Mouse (Mus musculus): ENCODE results near the gene Tfip11. TPM values are rescaled to one million over a fixed set of nuclear protein-coding genes. Genes with fewer than 3 reads are reported as not detected.

Tfip11 gene
- polyA plus RNA-seq, 1 experiment, result 39.4 TPM

DNA sequence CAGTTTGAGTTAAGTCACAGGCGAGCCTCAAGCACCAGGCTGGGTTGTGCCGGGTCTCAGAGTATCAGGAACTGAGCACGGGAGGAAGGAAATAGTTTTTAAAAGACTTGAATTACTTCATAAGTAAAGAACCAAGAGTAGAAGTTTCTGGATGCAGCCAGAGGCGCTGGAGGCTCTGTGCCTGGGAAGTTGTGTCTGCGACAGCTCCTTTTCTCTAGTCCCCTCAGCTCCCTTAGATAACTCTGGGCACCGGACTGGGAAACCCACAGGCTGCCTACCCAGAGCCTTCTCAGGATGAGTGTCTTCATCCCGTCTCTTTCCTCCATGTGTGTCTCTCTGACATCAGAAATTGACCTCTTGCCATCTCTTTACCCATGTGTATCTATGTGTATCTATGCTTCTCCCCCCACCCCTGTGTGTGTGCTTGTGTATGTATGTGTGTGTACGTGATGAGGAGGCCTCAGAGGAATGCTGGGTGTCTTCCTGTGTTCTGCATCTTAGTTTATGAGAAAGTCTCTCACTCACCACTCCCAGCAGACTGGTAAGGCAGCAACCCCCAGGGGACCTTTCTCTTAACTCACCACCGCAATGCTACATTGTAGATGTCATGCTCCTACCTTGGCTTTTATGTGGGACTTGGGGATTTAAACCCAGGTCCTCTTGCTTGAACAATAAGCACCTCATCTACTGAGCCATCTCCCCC lies 43.2 kb upstream of the Tfip11 start:
- Histone ChIP-seq H3K27ac (ENCODE audit: insufficient read depth, low read length) (no peak overlapping the region), H3K4me3 (ENCODE audit: insufficient read depth, low read length) (no peak overlapping the region), H3K4me1 (ENCODE audit: control insufficient read depth, insufficient read depth, low read length) (peaks cover 7% of the 10 kb centered on the region)
- TF ChIP-seq POLR2A (IDR thresholded peaks at IDR 0.05; ENCODE audit: extremely low read depth, insufficient read depth, low read length) (no peak), CTCF (IDR thresholded peaks at IDR 0.05; ENCODE audit: extremely low read depth, insufficient read depth, low read length) (no peak)

GRCm38 (mm10) chr5:112283543-112284202 lies 42.5 kb upstream of the Tfip11 start:
- no peak overlapping the region for H3K27ac ChIP-seq (ENCODE audit: insufficient read depth, low read length)
- no peak overlapping the region for H3K4me3 ChIP-seq (ENCODE audit: insufficient read depth, low read length)
- TF ChIP-seq POLR2A (IDR thresholded peaks at IDR 0.05; ENCODE audit: extremely low read depth, insufficient read depth, low read length) (no peak), CTCF (IDR thresholded peaks at IDR 0.05; ENCODE audit: extremely low read depth, insufficient read depth, low read length) (no peak)
- peaks cover 5% of the 10 kb centered on the region for H3K4me1 ChIP-seq (ENCODE audit: control insufficient read depth, insufficient read depth, low read length)

DNA sequence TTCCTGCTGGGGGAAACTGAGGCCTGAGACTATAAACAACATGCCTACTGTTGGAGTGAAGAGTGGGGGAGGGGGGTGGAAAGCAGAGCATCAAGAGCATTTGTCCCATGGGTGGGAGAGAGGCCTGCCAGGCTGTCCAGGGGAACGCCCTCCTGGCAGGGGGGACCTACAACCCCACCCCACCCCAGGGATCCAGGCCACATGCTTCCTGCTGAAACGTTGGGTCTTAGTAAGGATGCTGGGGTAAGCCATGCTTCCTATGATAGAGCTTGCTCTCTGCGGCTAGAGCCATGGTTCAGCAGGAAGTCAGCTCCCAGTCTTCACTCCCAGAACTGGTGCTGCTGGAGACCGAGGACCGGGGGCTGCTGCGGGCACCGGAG lies 42.0 kb upstream of the Tfip11 start:
- no peak overlapping the region for H3K4me3 ChIP-seq (ENCODE audit: insufficient read depth, low read length)
- TF ChIP-seq POLR2A (IDR thresholded peaks at IDR 0.05; ENCODE audit: extremely low read depth, insufficient read depth, low read length) (no peak), CTCF (IDR thresholded peaks at IDR 0.05; ENCODE audit: extremely low read depth, insufficient read depth, low read length) (no peak)
- no peak overlapping the region for H3K27ac ChIP-seq (ENCODE audit: insufficient read depth, low read length)
- H3K4me1 ChIP-seq (ENCODE audit: control insufficient read depth, insufficient read depth, low read length), result peaks cover 5% of the 10 kb centered on the region

DNA sequence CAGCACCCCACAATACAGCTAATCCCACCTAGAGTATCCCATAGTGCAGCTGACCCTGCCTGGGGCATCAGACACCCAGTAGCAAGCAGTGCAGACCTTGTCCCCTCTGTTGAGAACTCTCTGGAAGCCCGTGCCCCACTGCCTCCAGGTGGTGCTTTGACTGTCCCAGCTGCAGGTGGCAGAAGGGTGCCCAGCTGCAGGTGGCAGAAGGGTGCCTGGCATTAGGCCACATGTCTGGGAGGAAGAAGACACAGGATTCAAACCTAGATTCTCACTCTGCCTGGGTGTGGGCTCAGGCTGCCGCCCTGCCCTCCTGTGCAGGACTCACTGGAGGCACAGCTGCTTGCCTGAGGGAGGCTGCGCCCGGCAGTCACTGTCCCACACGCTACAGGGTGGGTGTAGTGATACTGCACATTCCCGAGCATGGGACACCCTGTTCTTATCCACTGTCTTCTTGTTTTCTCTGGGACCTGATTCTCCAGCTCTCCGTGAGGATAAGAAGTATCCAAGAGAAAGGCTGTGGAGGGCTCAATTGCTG lies 40.5 kb upstream of the Tfip11 start:
- Histone ChIP-seq H3K27ac (ENCODE audit: insufficient read depth, low read length) (no peak overlapping the region), H3K4me1 (ENCODE audit: control insufficient read depth, insufficient read depth, low read length) (peaks cover 4% of the 10 kb centered on the region), H3K4me3 (ENCODE audit: insufficient read depth, low read length) (no peak overlapping the region)
- TF ChIP-seq POLR2A (IDR thresholded peaks at IDR 0.05; ENCODE audit: extremely low read depth, insufficient read depth, low read length) (no peak), CTCF (IDR thresholded peaks at IDR 0.05; ENCODE audit: extremely low read depth, insufficient read depth, low read length) (no peak)

GRCm38 (mm10) chr5:112286608-112286983 lies 39.6 kb upstream of the Tfip11 start:
- Histone ChIP-seq H3K27ac (ENCODE audit: insufficient read depth, low read length) (no peak overlapping the region), H3K4me3 (ENCODE audit: insufficient read depth, low read length) (no peak overlapping the region), H3K4me1 (ENCODE audit: control insufficient read depth, insufficient read depth, low read length) (peaks cover 4% of the 10 kb centered on the region)
- TF ChIP-seq POLR2A (IDR thresholded peaks at IDR 0.05; ENCODE audit: extremely low read depth, insufficient read depth, low read length) (no peak), CTCF (IDR thresholded peaks at IDR 0.05; ENCODE audit: extremely low read depth, insufficient read depth, low read length) (no peak)

DNA sequence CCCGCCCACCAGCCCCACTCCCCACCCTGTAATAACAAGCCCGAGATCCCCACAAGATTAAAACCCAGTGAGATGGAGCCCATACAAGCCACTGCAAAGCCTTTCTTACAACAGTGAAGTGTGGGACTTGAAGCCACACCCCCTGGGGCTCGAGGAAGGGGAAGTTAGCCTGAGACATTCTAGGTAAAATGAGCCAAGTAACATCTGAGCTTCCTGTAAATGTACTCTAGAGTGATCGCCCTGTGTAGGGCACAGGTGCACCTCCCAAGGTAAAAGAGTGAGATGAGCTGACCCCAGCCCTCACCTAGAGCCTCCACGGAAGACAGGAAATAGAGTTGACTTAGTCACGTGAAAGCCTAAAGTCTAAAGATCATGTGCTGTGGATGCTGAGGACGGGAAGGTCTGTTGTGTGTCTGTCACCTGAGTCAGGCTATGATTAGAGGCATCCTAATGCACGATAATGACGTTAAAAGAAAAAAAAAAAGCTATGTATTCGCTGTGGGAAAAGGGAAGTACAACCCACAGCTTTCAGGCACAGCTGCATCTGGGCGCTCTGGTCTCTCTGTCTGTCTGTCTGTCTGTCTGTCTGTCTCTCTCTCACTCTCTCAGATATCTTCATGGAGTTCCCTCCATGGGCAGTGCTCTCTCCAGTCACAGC lies 39.0 kb upstream of the Tfip11 start:
- H3K27ac ChIP-seq (ENCODE audit: insufficient read depth, low read length), result 0 out of 2 replicates have a peak overlapping the region, but pooled peaks have one; percentile 52
- TF ChIP-seq CTCF (IDR thresholded peaks at IDR 0.05; ENCODE audit: extremely low read depth, insufficient read depth, low read length) (no peak), POLR2A (IDR thresholded peaks at IDR 0.05; ENCODE audit: extremely low read depth, insufficient read depth, low read length) (no peak)
- H3K4me1 ChIP-seq (ENCODE audit: control insufficient read depth, insufficient read depth, low read length), result peaks cover 4% of the 10 kb centered on the region
- no peak overlapping the region for H3K4me3 ChIP-seq (ENCODE audit: insufficient read depth, low read length)

GRCm38 (mm10) chr5:112287652-112288051 lies 38.5 kb upstream of the Tfip11 start:
- H3K4me1 ChIP-seq (ENCODE audit: control insufficient read depth, insufficient read depth, low read length), result peaks cover 6% of the 10 kb centered on the region
- H3K4me3 ChIP-seq (ENCODE audit: insufficient read depth, low read length), result no peak overlapping the region
- TF ChIP-seq POLR2A (IDR thresholded peaks at IDR 0.05; ENCODE audit: extremely low read depth, insufficient read depth, low read length) (no peak), CTCF (IDR thresholded peaks at IDR 0.05; ENCODE audit: extremely low read depth, insufficient read depth, low read length) (no peak)
- no peak overlapping the region for H3K27ac ChIP-seq (ENCODE audit: insufficient read depth, low read length)

GRCm38 (mm10) chr5:112288193-112289141 lies 37.7 kb upstream of the Tfip11 start:
- peaks cover 6% of the 10 kb centered on the region for H3K4me1 ChIP-seq (ENCODE audit: control insufficient read depth, insufficient read depth, low read length)
- no peak overlapping the region for H3K4me3 ChIP-seq (ENCODE audit: insufficient read depth, low read length)
- no peak for TF ChIP-seq CTCF (IDR thresholded peaks at IDR 0.05; ENCODE audit: extremely low read depth, insufficient read depth, low read length)
- no peak for TF ChIP-seq POLR2A (IDR thresholded peaks at IDR 0.05; ENCODE audit: extremely low read depth, insufficient read depth, low read length)
- 0 out of 2 replicates have a peak overlapping the region, but pooled peaks have one; percentile 10 for H3K27ac ChIP-seq (ENCODE audit: insufficient read depth, low read length)

- Histone ChIP-seq H3K4me3 (ENCODE audit: insufficient read depth, low read length) (no peak overlapping the region), H3K4me1 (ENCODE audit: control insufficient read depth, insufficient read depth, low read length) (peaks cover 6% of the 10 kb centered on the region), H3K27ac (ENCODE audit: insufficient read depth, low read length) (no peak overlapping the region)
- TF ChIP-seq CTCF (IDR thresholded peaks at IDR 0.05; ENCODE audit: extremely low read depth, insufficient read depth, low read length) (no peak), POLR2A (IDR thresholded peaks at IDR 0.05; ENCODE audit: extremely low read depth, insufficient read depth, low read length) (no peak)
These were observed 36.9 kb upstream of the Tfip11 start for GRCm38 (mm10) chr5:112289236-112289635.

Data from cortical plate, adult 2 months (tissue).